Mouse (Mus musculus): ENCODE results near the gene Klc4. TPM values are rescaled to one million over a fixed set of nuclear protein-coding genes. Genes with fewer than 3 reads are reported as not detected.

Gene Klc4
- total RNA-seq, 2 experiments from 2014 or later: 12.7 to 15.0 TPM

DNA sequence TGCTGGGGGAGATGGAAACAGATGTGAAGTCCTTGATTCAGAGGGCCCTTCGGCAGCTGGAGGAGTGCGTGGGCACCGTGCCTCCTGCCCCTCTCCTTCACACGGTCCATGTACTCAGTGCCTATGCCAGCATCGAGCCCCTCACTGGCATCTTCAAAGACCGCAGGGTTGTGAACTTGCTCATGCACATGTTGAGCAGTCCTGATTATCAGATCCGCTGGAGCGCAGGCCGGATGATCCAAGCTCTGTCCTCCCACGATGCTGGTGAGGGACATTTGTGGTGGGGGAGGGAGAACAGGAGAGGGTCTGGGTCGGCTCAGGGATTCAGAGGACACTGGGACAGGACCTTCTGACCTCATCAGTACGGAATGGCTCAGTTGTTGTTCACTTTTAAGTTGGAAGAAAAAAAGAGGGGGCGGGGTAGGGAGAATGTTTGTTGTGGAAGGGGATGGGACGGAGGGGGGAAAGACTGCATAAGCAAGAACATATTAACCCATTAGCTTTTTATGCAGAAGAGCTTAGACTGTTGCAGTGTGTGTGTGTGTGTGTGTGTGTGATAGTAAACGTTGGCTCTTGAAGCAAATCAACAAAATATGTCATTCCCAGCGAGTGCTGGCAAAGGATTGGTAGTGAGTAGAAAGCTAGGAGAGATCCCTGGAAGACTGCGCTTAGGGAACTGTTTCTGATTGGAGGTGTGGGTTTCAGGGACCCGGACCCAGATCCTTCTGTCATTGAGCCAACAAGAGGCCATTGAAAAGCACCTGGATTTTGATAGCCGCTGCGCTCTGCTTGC lies 6.1 kb upstream of the Klc4 start:
- DNase-seq: no peak

DNA sequence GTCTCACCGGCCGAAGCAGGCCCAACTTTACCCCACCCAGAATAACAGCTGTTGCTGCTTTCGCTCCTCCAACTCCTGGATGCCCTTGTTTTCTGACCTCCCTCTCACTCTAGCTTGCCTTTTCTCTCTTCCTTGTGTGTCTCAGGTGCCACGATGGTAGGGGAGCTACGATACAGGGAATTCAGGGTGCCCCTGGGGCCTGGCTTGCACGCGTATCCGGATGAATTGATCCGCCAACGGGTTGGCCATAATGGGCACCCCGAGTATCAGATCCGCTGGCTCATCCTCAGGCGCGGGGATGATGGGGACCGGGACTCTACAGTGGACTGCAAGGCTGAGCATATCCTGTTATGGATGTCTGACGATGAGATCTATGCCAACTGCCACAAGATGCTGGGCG lies 5.5 kb upstream of the Klc4 start:
- no peak for DNase-seq

DNA sequence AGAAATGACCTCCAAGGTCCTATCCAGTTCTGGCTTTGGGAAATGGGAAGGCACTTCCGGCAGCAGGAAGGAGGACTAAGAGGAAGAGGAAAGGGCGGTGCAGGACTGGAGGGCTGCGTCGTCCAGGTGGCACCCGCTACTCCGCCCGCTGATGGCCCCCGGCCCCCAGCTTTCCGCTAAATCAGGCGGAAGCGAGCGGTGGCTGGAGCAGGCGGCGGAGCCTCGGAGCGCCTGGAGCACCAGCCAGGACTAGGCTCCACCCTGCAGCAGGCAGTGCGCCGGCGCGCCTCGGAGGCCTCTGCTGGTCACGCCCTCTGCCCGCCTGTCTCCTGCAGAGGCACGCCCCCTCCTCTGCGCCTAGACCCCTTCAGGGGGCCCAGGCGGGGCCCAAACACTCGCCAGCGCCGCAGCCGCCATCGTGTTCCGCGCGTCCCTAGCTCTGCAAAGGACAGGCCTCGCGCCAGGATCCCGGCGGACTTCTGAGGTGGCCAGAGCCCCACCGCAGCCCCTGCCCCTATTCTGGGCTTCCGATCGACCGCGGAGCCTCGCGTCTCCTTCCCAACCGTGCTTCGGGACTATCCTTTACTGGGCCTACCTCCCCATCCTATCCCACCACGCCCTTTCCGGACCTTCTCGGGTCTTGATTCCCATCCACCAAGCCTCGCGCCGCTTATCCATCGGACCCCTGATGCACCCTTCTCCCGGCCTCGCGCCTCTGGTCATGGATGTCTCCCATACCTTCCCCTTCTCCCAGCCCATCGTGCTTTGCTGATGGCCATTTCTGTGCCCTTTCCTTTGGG lies 4.6 kb upstream of the Klc4 start, which contains the start of gene Cul7:
Gene Cul7 (plus strand): TSS at position 106 of the 800 bp plus-strand sequence.
- DNase-seq: peak; percentile 95

DNA sequence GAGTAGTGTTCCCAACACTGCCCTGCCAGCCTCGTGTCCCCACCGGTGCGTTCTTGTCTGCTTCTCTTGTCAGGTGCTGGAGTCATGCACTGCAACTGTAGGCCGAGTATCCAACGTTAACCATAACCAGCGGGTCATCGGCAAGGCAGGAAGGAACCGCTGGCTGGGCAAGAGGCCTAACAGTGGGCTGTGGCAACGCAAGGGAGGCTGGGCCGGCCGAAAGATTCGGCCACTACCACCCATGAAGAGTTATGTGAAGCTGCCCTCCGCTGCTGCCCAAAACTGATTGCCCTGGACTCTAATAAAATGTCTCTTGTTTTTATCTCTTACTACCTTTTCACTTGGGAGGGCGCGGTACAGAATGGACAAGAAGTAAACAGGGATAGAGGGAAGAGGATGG lies 4.0 kb upstream of the Klc4 start:
- DNase-seq: no peak

DNA sequence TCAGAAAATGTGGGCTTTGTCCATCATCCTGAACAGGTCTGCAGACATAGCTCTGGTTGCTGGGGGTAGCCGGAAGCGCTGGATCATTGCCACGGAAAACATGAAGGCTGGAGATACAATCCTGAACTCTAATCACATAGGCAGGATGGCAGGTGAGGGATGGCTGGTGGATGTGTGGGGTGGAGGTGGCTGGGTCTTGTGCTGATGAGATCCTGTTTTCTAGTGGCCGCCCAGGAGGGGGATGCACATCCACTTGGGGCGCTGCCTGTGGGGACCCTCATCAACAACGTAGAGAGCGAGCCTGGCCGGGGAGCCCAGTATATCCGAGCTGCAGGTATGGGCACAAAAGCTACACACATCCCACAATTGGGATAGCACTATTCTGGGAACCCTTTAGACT lies 2.6 kb upstream of the Klc4 start:
- no peak for DNase-seq

DNA sequence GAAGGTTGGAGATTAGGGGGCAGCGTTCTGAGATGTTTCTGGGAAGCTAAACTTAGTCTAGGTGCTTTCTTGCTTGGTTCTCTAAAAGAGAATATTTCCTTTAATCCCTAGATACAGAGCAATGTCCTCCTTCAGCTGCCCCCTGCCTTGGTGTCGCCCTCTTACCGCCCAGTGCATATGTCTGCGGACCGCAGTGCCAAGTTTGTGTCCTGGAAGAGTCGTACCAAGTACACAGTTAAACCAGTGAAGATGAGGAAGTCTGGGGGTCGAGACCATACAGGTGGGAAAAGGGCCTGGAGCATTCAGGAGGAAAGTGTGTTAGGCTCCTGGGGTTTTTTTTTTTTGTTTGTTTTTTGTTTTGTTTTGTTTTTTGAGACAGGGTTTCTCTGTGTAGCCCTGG lies 1.5 kb upstream of the Klc4 start:
- no peak for DNase-seq

DNA sequence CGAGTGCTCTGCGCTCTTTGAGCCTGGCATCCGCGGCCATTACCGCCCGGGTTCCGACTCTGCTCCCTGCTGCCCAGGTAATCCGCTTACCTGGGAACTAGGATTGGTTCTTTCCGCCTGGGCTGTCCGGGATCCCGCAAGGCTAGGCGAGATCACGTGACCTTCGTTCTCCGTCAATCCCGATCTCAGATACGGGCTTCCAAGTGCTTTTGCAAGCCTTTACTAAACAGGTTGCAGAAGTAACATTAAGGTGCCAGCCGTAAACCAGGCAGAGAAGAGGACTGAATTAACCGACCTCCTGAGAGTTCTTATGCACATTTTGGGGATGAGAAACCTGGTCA lies 470 bp upstream of the Klc4 start:
- no peak for DNase-seq

DNA sequence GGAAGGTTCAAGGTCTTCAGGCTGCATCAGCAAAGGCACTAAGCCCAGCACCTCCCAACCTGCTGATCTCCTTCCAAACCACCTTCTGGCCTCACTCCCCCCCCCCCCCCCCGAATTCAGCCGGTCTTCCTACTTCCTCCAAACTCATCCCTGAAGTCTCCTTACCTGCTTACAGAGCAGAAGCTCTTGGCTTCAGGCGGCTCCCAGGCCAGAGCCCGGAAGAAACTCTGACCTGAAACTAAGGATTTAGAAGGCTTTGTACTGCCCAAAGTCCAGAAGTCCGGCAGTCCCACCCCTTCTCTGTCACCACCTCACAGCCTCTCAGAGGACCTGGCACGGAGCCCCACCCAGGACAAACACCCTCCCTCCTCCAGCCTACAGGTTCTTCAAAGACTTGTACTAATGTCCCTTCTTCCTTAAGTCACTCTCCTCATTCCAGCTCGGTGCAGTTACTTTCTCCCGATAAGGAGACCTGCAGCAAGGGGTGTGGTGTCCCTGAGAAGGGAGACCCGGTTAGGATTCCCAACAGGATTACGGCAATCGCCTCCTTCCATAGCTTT lies 826 bp downstream of the Klc4 start:
- no peak for DNase-seq

DNA sequence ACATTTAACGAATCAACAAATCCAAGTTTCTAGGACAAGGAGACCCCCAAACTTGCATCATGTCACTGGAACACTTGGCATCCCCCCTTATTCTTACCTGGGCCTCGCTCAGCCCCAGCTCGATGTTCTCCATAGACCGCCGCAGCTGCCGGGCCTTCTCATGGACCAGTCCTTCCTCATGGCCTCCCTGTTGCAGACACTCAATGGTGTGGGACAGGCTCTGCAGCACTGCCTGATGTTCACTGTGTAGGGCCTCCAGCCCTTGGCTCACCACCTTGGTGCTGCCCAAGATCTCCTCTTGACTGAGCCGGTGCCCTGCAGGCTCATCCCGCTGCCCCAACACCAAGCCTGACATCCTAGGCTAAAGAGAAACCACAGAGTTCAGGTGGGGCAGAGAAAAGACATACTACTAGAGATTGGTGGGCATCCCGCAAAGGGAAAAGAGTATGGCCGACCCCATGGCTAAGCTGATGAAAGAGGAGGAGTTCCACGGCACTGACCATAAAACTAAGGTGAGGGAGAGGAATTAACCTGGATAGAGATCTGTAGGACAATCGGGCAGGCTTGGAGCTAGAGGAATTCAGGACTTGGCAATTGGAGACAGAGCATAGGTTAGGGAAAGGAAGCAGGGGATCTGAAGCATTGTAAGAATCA lies 1.5 kb downstream of the Klc4 start:
- no peak for DNase-seq

DNA sequence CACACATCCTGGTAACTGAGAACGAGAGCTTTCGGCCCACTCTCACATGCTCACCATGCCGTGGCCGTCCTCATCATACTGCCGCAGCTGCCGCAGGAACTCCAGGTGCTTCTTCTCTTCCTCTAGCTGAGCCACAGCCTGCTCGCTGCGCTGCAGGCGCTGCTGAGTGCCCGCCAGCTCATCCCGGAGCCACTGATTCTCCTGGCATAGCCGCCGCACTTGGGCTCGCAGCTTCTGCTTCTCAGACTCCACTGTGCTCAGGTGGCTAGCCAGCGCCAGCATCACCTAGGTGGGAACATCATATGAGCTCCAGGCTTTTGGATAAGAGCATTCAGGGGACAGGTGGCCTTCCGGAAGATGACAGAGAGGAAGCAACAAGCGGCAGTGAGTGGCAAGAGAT lies 3.8 kb downstream of the Klc4 start:
- DNase-seq: no peak

DNA sequence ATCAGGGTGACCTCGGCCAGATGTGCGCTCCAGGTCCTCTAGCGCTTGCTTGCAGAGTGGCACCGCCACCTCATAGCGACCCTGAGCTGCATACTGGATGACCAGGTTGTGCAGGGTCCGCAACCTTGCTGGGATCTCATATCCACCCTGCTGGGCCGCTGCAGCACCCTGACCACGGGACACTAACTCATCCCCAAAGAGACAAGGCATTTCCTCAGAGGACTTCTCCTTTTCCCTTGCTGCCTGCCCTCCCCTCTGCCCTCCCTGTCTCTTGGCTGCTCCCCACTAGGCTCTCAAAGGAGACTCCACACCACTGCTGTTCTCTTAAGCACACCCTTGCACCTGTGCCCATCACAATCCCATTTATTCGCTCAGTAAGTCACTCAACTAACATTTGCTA lies 5.9 kb downstream of the Klc4 start:
- DNase-seq: no peak

DNA sequence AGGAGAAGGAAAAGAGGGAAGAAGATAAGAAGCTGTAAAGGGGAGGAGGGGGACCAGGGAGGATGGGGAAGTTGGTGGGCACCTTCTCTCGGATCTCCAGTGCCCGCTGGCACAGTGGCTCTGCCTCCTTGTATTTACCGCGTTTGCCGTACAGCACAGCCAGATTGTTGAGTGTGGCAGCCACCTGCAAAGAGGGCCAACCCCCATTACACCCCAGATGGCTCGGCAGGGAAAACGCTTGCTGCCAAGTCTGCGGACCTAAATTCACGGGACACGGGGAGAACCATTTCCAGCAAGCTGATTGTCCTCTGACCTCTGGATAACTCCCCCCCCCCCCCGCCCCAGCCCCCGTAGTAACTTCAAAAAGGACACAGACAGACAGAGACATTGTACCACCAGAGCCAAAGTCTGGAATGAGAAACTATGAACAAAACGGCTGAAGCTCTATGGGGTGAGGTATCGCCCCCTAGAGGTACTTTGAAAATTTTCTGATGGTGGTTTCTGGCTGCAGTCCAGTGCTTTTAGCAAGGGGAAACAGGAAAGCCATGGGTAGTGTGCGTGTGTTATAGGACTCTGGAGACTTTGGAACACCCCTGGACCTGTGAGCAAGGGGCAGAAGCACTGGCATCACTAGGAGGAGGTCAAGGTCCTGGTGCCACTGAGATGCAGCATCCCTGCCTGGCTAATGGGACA lies 8.8 kb downstream of the Klc4 start:
- peak; percentile 42 for DNase-seq

DNA sequence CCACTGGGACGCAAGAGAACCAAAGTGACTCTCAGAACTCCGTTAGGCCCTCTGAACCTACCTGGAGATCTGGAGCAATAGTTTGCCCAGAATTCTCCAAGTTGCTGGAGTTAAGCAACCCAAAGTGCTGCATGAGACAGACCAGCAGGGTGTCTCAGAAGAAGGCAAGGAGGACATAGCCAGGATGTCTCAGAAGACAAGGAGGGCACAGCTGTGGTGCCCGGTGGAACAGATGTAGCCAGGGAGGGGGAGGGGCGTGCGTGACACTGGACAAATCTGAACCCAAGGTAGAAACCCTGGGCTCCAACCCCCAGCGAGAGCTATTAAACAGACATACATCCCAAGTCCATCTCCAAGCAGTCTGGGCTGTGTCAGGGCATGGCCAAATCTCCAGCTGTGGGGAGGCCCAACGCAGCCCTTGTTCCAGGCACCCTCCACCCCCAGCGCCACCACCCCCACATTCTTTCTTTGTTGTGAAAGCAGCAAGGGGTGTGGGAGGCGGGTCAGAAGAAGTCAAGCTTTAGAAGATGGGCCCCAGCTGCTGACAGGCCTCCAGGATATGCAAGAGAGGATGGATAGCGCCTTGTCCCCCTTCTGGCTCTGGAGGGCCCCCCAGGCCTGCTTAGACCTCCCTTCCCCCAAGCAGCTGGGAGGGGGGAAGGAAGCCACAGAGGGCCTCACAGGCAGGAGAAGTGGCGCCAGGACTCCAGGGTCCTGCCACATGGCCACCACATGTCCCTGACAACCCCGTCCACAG lies 16.0 kb downstream of the Klc4 start:
- no peak for DNase-seq

DNA sequence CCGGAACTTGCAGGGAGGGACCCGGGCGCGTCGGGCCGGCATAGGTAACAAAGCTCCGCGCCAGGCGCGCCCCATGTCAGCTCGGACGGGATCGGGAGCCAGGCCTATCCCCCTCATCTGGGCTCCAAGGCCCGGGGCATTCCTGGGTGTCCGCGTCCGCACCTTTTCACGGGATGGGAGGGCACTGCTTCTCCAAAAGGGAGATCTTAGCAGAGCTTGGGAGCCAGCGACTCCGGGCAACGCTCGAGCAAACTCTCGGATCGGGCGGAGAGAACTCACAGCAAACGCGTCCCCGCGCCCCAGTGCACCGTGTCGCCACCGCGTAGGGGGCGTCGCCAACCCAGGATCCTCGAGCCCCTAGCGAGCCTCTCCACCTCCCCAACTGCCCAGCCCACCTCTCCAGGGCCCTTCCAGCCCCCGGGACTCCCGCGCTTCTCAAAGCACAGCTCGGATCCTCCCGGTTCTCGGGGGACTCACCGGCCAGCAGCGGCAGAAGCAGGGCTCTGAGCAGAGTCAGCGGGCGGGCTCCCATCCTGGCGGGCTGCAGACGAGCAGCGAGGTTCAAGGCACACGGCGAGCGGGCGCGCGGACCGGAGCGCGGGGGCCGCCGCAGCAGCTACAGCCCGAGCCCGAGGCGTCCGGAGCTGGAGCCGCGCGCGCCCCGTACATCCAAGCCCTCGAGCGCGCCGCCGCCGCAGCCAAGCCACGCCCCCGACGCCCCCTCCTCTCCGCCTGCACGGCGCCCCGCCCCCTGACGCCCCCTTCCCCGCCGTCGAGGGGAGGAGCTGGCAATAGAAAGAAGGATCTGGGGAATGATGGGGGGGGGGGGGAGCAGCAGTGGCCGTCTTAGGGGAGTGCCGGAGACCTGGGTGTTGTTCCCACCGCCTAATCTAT lies 16.8 kb downstream of the Klc4 start, which contains the start of gene Ptk7:
Gene Ptk7 (minus strand): TSS at position 714 of the 894 bp plus-strand sequence.
- DNase-seq: peak; percentile 63

DNA sequence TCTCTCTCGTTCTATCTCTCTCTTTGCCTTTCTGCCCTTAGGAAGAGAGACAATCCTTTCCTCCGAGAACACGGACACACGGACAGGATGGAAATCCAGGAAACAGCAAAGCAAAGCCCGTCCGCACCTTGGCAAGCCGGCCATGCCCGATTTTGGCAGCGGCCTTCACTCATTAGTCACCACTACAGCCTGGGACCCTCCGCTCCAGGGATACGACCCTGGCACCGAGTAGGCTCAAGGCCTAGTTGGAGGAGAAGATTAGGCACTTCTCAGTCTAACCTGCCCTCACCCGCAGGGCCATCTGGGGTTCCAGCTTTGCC lies 17.4 kb downstream of the Klc4 start:
- DNase-seq: no peak

DNA sequence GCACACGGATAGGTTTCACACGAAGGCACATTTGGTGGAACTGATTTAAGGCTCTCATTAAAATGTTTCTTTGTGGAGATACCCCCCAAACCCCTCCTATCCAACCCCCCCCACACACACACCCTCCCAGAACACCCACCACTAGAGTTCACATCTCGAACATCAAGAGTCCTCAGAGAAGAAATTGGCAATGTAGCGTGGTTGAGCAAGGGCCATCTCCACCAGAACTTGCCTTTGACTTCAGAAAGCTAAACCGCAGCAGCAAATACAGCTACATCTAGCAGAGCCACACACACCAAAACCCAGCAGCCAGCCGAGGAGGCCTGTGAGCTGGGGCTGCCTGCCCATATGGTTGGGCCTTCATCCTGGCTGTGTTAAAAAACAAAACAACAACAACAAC lies 18.4 kb downstream of the Klc4 start:
- no peak for DNase-seq

DNA sequence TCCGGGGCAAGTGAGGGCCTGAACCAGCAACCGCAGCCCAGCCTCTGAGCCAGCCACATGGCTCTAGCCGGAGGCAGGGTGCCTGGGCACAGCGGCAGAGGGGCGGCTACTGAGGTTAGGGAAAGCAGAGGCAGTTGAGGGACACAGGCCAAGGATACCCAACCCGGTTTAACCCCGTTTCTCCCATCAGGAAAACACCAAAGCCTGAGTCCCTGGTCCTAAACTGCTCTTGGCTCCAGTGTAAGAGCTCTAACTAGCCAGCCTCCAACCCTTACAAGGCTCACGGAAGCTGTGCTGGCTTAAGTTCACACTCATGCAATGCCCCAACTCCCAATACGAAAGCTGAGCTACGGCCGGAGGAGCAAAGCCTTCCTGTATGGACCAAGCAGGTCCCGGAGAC lies 21.2 kb downstream of the Klc4 start:
- DNase-seq: no peak

DNA sequence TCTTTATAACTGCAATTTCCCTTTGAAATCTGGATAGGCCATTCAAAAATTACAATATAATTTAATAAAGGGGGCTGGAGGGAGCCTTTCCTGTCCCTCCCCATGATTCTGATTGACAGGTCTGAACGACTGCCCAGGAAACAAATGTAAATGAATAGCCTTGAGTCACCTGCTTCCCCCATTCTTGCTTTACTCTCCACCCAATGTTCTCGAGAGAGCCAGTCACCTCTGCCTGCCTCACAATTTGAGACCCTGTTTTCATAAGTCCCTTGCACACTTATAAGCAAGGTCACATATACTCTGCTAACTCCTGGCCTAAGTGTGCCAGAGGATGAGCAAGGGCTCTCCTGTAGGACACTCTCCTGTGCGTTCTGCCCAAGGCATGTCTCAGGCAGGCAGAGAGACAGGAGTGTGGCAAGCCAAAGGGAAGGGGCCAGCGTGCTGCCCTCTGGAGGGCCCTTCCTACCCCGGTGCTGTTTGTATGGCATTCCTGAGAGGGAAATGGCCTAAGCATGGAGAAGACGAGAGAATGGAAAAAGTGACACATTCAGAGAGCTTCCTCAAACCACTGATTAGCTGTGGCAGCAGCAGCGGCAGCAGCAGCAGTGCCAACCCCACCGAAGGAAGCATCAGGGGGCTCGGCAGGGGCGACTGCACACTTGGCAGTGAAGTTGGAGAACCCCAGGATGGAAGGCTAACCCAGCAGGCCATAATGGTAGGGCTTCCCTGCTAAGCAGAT lies 21.8 kb downstream of the Klc4 start:
- DNase-seq: no peak

DNA sequence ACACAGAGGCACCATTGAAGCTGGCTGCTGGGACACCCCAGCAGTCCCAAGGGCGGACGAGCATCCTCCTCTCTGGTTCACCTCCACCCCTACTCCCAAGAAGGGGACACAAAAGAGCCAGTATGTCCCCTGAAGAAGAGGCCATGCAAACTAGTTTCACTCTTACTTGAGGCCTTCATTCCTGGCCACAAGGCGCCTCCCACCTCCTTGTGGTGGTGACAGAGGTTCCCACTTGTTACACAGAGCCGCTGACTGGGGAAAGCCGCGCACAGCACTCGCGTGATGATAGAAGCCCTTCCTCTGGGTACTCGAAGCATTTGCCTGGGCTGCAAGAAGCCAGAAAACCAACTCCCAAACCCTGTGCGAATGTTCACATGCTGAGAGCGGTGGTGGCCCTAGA lies 23.6 kb downstream of the Klc4 start:
- no peak for DNase-seq

DNA sequence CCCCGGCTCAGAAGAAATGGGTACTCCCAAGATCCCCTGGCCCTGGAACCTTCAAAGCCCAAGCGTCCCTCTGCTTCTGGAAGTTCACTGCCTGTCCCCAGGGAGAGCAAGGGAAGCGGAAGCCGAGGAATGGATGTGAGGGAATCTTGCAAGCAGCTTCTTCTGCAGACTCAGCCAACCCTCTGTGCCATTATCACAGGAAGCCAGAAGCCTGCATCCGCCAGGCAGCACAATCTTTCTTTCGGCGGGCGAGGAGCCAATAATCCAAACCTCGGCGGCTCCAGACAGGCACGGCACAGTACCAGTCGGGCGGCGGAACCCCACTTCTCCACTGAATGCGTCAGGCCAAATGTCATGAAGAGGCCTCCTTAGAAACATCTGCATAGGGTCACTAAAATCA lies 24.5 kb downstream of the Klc4 start:
- DNase-seq: no peak

Measured in gastrocnemius, postnatal 25 days (tissue).